Mouse (Mus musculus) right cerebral cortex, postnatal 25 days (tissue): ENCODE data around the gene Kmt5c.

ENCODE experiments used
- DNase-seq: peaks from one replicate; pipeline ENCODE4 v3.0.0; 2022

Kmt5c gene

DNA sequence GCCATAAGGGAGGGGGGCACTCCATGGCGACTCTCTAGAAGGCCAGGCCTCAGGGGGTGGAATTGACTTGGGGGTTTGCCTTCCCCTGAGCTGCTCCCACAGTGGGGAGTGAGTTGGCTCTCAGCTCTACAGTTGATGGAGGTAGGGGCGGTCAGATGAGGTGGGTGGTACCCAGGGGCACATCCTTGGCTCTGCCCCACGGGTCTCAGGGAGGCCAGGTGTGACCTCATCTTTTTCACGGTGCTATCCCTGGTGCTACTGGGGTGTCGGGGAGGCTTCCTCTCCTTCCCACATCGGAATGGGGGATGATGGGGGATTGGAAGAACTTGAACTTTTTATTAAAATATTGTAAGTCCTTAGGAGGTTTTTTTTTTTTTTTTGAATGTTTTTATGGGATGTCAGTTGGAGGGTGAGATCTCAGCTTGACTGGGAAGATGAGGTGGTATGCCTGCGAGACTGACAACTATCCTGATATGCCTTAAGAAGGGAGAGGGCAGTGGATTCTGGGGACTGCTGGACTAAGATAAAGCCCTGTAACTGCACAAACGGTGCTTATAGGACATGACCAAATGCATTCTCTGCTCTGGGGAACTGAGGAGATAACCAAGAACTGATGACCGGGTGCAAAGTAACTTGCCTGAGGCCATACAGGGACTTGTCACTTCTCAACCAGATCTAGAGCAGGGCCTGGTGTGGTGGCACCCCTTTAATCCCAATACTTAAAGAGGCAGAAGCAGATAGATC is 7.4 kb downstream of the Kmt5c start:
- no peak for DNase-seq

DNA sequence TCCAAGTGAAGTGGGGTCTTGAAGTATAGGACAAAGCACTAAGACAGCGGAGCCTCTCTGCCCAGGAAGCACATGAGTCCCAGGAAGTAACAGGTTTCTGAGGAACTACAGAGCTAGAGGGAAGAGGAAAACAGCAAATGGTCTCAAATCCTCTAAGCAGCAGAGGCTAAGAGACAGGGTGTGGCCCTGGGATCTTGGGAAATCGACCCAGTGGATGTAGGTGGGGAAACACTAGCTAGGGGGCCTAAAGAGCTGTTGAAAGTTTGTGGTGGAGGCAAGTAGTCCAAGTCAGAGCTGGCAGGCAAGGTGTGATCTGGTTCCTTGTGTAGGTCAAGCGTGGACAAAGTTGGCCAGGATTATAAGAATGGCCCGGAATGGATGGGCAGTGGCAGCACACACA is 8.4 kb downstream of the Kmt5c start:
- no peak for DNase-seq

DNA sequence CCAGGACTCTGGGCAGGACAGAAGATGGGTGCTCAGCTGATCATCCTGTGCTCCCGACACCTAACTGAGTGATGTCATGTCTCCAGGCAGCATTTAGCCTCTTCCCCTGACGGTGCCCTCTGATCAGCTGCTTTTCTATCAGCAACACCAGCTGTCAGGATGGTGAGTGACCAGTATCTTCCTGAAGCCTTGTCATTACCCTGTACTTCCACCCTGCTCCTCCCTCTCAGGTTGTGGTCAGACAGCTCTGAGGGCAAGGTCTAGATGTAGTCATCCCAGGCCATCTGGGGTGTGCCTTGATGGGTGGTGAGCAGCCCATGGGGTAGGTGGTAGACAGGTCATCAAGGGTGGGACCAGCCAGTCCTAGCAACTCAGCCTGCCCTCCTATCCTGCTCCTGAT is 9.3 kb downstream of the Kmt5c start:
- DNase-seq: no peak

DNA sequence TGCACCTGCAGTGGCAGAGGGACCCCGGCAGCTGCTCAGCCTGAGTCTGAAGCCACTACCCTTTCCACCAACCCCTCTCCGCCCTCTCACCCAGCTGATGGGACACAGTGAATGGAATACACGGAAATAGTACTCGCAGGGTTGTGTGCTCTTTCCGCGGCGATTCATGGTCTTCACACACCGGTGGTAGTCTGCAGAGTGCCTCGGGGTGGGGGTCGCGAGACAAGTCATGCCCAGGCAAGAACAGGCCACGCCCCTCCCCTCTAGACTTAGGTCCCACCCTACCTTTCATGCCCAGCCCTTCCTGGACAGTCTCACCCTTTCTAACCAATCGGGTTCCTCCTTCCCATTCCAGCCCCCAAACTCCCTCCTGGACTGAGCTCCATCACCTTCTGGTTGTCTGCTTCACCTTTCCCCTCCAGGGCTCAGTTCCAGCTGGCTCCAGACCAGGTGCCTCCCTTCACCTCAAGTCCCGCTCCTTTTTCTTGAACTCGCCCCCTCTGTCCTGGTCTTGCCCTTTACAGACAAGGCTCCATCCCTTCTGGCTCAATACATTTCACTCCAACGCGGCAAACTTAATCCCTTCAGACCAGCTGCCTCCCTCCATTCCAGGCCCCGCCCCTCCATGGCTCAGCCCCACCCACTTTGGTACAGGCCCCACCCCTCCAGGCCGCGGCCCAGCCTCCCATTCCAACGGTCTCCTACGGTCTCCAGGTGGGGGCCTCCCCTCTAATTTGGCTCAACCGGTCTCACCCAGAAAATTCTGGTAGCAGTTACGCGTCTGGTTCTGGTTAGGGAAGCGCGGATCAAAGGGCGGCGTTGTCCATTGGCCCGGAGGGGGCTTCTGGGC is 12.3 kb downstream of the Kmt5c start:
- DNase-seq: no peak

DNA sequence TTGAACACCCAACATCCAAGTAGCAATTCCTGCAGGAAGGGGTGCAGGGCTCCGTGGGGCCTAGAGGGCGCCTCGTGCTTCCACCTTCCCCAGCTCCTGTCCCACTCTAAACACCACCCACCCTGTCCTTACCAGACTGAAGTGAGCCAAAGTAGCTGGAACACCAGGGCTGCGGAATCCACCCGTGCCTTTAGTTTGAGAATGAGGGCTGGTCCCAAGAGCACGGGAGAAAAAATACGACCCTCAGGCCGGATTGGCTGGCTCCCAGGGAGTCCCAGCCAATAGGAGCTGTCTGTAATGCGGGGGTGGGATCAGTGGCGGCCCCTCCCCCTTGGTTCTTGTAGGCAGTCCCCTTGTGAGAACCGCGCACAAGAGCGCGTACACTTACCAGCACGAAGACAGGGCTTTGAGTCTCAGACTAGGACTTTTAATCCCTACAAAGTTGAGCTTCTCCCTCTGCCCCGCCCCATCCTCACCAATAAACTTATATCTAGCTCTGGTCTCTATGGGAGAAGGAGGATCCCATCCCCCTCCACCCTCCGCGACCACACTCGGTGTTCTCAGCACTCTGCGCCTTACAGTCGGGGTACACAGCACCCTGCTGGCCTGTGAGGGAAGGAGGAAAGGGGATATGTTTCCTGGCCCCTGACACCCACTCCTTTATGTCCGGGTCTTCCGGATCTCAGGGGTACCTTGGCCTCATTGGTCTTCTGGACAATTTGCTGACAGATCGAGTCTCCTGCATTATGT is 13.1 kb downstream of the Kmt5c start, which contains the start of gene Cox6b2:
Gene Cox6b2 (minus strand): TSS at position 274 of the 750 bp plus-strand sequence.
- DNase-seq: peak; percentile 37

DNA sequence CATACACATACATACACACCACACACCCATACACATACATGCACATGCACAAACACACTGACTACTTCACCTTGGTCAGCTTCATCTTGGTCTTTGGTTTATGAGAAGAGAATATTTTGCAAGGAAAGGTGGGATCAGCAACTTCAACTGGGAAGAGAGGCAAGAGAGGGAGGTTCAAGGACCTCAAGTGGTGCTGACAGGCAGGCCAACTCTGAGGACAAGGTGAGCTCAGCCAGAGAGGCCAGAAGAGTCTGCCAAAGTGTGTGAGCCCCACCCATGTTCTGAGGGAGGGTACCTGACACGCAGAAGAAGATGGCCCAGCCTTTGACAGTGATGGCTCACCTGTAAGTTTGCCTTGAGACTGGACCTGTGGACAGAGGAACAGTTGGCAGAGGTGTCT is 19.8 kb downstream of the Kmt5c start:
- DNase-seq: no peak

DNA sequence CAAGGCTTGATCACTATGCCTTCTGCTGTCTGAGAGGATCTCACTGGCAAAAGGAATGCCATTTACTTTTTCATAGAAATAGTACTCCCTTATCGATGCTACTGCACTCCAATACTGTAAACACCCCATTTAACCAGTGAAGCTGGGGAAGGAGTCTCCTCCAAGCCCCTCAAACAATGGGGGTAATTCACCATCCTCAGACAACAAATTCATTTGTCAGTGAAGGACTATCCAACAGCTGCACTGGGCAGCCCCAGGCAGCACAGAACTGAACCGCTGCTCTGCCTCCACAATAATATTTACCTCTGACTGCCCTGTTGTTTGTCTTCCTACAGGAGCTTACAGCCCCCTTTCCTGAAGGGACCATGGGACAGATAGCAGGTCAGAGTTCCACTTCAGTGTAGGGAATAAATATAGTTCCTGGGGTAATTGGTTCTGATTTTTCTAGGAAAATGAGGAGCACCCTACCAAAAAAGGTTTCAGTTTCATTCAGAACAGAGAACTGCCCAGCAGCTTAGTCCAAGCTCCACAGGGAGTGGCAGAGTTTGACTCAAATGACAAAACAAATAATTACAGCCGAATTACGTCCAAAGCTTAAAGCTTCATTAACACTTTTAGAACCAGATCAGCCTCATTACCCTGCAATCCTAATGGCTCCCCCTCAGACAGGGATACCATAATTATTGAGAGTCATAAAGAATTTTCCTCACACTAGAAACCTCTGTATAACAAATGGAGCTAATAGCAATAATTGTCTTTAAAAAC is 25.2 kb downstream of the Kmt5c start:
- no peak for DNase-seq

DNA sequence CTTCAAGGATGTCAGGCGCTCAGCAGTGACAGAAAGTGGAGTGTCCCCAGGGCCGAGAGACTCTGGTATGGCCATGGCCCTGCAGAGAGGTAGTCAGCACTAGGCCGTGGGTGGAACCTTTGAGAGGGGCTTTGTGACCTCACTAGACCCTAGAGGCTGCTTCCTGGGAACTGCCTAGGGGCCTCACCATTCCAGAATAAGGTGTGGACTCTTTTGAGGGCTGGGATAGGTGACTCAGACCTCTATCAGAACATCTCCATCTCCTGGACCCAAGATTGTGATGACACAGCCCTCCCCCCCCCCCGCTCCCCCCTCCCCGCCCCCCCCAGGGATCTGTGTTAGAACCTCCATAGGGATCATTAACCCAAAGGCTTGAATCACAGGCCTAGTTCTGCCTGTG is 31.3 kb downstream of the Kmt5c start, which contains the start of gene Fam71e2:
Gene Fam71e2 (minus strand): TSS at position 101 of the 400 bp plus-strand sequence.
- DNase-seq: no peak

DNA sequence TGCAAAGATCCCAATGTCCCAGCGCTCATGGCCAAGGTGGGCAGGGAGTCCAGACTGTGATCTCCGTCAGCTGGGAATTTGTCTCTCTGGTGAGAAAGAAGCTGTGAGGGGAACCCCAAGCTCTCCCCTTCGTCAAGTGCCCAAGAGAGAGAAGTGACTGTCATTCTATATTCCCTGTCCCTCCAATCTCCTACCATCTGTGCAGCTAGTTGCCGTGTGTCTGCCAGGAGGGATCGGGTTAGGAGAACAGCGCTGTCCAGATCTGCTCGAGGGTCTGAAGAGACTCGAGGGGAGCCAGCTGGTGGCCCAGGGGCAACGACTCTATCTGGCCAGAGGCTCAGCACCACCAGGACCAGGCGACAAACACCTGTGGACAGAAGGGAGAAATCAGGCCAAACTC is 36.2 kb downstream of the Kmt5c start:
- DNase-seq: no peak

DNA sequence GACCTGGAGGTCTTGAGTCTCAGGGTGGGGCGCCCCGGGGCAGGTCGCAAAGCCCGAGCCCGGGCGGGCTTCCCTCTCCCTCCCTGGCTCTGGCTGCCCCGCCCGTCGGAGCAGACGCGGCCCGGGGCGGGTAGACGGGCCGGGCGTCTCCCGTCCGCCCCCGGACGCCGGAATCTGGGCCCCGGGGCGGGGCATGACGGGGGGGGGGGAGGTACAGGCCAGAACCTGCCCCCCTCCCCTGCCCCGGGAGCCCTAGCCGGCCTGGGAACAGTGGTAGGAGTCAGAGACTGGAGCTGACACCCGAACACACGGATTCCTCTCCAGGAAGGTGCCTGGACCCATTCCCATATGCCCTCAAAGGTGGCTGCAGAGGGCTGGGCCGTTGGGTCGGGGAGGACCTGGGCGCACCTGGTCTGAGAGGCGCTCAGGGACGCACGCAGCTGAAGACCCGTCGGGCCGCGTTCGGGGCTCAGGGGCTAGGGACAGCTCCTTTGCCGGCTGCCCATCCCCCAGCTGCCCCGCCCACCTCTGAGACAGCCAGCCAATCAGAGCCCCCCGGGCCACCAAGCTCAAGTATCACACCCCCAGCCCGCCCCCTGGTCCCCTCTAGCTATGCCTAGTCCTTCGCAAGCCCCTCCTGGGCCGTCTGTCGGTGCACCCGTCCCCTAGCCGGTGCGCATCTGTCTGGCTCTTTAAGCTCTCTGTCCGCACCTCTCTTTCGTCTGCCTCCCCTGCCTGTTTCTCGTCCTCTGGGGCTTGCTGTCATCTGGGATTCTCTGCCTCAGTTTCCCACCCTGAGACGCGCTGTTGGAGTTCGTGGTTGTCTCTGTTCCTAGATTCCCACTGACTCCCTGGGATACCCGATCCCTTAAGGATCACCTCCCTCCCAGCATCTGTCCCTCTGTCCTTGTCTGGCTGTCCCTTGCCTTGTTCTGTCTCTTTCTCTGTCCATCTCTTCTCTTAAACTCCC is 37.2 kb downstream of the Kmt5c start:
- DNase-seq: no peak

DNA sequence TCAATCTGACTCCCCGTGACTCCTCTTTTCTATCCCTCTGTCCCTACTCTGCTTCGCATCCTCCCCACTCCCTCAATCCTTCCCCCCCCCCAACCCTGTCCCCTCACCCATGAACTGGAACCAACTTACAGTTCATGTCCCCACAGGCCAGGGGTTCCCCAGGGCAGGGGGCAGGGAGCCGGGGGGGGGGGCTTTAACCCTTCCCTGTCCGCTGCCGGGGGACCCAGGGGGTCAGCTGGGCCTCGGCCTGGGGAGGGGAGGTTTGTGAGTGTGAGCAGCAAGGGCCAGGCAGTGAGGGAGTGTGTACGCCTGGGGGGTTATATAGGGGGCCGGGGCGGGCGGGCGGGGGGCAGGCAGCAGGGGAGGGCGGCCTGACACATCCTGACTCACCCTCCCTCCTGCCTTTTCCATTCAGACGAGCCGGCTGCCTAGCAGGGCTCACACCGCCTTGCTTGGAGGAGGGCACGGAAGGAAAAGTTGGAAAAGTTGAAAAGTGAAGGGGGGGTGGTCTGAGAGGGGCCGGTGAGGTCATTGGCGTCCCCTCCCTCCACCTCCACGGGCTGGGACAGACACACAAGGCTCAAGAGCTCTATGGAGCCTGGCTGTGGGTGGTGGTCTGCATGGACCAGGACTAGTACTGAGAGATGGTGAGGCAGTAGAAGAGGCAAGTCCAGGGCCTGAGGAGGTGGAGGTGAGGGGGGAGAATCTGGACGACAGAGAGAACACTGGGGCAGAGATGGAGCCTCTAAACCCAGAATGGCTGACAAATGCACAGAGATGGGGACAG is 38.1 kb downstream of the Kmt5c start:
- no peak for DNase-seq

DNA sequence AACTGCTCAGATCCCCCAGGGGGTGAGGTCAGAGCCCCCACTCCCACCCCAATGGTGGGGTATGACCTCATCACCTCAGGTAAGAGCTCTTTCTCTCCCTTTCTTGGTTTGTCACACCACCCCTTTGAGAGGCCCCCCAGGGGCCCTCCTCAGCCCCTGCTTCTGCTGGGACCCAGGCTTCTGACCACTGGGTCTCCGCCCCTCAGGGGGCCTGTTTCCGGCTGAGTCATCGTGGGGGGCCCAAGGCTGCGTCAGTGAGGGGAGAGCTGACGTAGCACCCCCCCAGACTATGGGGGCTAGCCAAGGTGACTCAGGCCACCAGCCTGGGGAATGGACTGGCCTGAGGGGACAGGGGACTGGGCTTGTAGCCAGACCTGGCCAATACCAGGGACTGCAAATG is 40.0 kb downstream of the Kmt5c start:
- DNase-seq: no peak

DNA sequence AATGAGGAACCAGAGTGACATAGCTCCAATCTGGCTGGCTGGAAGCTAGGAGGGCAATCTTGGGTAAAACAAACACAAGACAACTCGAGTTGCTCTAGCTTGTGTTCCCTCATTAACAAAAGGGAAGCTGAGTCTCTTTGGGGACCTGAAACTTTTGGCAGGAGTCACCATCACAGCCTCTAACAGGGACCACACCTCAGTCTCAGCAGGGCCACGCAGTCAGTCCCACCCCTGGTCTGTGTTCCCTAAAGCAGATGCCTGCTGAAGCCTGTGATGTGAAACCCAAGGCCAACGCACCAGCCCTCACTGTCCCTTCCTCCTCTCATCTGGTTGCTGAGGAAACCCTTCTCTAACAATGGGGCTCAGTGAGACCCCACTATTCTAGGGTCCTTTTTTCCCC is 42.2 kb downstream of the Kmt5c start:
- DNase-seq: no peak

DNA sequence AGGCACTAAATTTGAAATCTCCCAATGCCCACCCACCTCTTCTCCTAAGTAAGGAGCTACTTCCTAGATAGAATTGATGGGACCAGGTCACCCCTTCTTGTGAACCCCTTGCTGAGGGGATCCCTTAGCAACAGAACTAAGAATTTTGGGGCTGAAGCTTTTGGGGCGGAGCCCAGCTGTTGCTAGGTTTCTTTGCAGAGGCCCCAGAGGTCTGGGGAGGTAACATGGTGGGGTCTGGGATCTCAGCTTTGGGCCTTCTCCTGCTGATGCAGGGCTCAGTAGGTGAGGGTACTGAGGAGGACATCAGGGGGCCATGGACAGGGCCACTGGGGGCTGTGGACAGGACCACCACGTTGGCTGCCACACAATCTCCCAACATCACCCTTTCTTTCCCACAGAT is 42.8 kb downstream of the Kmt5c start, which contains the start of the genes Il11 and Tmem190:
Gene Il11 (minus strand): TSS at position 101 of the 400 bp plus-strand sequence.
Gene Tmem190 (plus strand): TSS at position 179 of the 400 bp plus-strand sequence.
- DNase-seq: no peak

DNA sequence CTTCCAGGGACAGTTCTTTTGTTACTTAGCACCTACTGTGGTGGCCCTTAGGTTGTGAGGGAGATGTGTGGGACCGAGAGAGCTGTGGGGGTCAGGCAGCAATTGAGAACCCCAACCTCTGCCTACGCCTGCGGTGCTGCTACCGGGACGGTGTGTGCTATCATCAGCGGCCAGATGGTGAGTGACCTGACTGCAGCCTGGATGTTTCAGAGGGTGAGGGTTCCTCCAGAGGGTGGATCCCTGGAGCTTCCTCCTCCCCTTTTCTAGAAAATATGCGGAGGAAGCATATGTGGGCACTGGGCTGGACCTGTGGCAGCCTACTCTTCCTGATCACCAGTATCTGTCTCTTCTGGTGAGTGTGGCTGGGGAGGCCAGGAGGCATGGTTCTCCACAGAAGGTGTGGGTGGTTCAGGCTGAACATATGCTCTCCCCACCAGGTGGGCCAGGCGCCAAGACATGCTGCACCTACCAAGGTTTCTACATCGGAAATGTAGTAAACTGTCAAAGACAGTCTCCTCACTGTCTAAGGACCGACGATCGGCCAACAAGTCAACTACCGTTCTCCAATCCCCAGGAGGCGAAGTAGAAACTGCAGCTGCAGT is 43.9 kb downstream of the Kmt5c start:
- peak; percentile 28 for DNase-seq

DNA sequence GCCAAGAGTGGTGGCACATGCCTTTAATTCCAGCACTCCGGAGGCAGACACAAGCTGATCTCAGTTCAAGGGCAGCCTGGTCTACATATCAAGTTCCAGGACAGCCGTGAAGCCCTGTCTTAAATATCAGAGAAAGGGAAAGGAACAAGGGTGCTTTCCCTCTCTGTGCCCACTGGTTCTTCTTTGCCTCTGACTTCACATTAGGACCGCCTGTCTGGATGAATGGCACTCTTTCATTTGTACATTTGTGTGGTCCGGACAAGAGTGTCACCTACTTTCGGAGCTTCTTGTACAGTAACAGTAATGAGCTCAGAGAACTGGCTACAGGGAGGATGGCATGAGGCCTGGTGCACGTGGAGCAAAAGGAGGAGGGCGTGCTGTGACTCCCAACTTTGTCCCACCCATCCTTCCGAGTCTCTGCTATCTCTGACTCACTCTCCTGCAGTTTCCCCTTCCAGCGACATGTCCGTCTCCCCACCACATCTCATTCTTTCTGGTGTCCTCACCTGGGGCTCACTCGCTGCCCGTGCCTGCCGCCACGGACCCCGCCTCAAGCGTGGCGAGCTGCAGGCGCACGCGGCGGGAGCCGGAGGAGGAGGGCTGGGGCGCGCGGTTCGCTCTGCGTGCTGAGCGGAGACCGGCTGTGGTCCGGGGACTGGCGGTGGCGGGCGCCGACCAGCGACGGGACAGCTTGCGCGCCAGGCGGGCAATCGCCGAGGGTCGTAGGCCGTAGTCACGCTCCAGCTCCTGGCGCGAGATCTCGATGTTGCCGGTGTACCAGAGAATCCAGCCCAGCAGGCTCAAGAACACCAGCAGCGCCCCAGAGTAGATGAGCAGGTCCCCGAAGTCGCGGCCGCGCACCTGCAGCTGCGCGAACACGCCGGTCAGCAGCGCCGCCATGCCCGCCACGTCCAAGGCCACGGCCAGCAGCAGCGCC is 48.9 kb downstream of the Kmt5c start:
- peak; percentile 72 for DNase-seq

DNA sequence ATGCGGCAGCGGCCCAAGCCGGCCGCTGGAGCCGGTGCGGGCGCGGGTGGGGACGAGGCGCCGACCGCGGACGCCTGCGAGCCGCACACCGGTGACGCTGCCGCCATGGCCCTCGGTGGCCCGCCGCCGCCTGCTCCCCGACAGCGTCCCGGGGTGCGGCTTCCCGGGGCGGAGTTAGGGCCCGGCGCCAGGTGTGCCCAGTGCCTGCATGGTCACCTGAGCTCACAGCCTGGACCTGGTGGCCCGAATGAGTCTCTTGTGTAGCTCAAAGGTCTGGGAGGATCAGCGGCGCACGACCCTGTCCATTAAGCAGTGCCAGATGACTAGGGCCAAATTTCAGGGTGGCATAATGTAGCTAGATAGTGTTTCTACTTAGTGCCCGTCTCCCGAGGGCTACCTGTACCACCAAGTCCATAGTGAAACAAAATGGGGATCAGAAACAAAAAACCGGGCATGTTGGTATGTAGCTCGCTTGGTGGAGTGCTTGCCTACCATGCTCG is 49.6 kb downstream of the Kmt5c start, which contains the start of gene Tmem238:
Gene Tmem238 (minus strand): TSS at position 221 of the 500 bp plus-strand sequence.
- no peak for DNase-seq
